Mouse (Mus musculus) naive thymus-derived CD4-positive, alpha-beta T cell, adult 2 months (primary cell): ENCODE results near the gene Prmt9.
A peak's percentile ranks its signal among the peaks of the same experiment; 100 is the strongest.

Experiments used
- DNase-seq: peaks from one replicate; pipeline ENCODE4 v3.0.0-alpha.2; 2011; ENCODE audit warnings: low read depth

Gene Prmt9

GRCm38 (mm10) chr8:77549121-77549706 is at the start of gene Prmt9:
Prmt9 (plus strand) TSS chr8:77549397.
- DNase-seq, result peak; percentile 95

DNA sequence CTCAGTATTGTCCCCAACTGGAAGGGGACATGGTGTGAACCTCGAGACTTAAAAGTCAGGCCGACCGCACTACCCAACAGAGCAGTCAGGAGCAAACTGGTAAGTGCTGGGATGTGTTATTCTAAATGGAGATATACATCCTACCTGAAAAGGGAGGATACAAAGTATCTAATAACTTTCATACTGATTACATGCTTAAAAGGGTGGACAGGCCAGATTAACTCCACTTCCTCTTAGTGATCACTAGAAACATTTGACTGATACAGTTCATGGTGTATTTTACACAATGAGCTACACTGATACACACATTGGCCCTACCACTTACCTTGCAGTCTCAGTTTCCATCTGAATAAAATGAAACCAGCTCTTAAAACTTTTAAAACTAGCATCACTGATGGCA is 48.9 kb upstream of the Prmt9 start:
- DNase-seq, result no peak

- no peak for DNase-seq
These were observed 48.1 kb upstream of the Prmt9 start for GRCm38 (mm10) chr8:77501131-77501530.

DNA sequence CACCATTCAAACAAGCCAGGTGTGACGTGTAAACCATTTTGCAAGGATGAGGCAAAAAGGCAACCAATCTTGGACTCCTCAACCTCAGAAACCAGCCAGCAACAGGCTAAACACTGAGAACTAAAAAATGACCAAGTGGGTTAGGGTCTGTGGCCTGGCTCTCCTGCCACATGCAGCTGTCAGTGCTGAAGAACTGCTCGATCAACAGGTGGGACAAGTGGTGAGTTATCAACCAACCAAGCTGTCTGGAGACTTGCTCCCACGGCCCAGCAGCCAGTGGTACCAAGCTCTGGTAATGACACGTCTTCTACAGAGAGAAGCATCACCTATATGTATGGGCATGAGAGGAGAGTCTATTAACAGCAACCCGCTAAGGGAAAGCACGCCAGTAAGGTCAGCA is 46.6 kb upstream of the Prmt9 start:
- no peak for DNase-seq

DNA sequence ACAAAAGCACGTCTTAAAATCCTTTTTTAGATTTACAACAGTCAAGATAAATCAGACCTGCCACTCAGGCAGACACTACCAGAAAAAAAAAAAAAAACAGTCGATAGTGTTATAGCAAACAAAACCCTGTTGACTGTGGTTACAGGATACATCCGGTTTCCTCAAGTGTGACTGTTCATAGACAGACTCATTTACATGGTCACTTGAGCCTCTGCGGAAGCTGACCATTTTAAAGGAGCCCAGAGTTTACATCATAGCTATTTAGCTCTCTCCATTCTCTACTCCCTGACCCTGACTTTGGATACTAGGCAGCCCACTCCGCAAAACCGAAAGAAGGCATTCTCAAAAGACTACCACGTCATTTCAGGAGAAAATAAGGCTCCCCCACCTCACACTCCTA is 42.7 kb upstream of the Prmt9 start:
- DNase-seq, result no peak

GRCm38 (mm10) chr8:77507510-77508035 is 41.6 kb upstream of the Prmt9 start:
- DNase-seq, result no peak

DNA sequence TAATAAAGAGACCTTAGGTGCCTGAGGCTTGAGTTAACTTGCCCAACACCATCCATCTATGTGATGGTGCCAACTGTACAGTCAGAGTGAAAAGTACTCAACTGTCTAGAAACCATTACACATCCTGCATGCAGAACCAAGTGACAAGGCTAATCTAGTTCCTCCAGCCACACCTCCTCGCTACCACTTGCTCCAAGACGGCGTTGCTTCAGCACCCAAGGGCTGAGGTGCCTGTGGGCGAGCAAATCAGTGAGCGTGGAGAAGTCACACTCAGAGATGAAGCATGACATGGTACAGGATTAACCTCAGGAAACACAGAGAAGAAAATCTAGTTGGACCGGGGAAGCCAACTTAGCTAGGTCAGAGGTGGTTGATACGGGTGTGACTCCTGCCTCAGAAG is 40.2 kb upstream of the Prmt9 start:
- DNase-seq, result no peak

GRCm38 (mm10) chr8:77510426-77510825 is 38.8 kb upstream of the Prmt9 start:
- DNase-seq, result no peak

DNA sequence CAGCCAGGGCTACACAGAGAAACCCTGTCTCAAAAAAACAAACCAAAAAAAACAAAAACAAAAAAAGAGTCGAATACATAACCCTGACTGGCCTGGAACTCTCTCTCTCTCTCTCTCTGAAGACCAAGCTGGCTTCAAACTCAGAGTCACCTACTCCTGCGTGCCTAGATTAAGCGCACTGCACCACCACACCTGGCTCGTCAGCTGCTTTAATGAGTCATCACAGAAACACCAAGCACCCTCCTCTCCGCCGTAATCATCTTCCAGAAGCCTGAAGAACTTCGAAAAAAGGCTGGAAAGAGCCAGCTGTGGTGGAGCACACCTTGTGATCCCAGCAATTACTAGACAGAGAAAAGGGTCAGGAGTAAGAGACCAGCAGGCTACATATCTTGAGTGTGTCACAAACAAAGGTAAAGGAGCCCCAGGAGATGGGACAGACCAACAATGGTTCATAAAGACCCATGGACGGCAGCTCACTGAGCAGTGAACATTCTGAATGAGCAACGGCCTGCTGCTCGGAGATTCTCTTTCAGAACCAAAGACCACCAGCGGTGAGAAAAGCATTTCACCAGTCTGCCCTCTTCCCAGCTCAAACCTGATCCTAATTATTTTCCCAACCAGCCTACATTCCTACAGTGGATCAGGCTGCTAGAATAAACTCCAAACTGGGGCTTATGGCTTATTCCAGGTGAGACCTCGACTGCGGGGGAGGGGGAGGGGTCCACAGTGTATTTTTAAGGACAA is 37.3 kb upstream of the Prmt9 start:
- no peak for DNase-seq

DNA sequence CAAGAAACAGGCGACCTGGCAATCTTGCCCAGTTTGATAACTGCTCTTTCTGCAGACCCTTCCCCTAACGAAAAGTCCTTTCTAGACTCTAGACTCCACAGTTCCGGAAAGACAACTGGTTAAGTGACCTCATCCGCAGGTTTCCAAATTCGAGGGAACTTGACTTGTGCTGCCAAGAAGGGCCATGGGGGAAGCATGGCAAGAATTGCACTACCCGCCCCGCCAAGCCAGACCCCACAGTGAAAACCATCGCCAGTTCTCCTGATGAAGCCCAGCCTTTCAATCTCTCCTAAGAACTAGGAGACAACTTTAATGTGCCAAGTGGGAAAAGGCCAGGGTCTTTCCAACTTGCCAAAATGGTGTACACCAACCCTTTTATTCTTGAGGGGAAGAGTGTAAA is 34.0 kb upstream of the Prmt9 start:
- DNase-seq, result no peak

DNA sequence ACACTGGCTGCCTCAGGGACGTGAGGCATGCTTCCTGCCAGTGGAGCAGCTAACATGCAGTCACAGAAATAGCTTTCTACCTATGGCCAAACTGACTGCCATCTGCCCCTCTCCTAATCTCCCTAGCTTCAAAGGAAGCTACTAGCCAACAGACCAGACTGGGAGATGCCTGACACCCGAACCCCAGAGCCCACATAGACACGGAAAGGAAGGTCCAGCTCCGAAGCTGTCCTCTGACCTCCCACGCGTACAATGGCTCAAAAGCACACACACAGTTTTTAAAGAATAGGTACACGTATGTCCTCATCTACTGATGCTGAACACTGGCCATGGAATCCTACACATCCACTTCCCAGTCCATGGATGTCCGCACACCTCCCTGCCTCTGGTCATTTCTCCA is 33.4 kb upstream of the Prmt9 start:
- DNase-seq, result no peak

DNA sequence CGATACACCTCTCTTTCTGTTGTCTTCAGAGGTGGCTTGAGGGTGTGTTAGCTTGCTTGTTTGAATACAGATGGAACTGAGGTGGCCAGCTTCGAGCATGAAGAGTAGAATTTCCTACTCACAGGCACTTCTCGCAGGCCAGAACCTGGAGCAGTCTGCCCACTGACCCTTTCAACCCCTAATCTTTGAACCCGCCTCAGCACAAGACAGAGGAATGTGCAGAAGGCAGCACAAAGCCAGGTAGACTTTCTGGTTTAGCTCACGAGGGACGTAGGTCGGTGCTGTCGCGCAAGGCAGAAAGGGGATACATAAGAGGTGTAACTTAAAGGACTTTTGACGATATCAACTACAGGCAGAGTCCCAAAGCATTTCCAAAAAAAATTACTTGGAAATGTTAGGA is 32.4 kb upstream of the Prmt9 start:
- DNase-seq, result peak; percentile 48

GRCm38 (mm10) chr8:77517301-77518200 is 31.6 kb upstream of the Prmt9 start, which contains the start of gene Arhgap10:
Arhgap10 (minus strand) TSS chr8:77517953.
- peak; percentile 88 for DNase-seq

- DNase-seq, result no peak
These were observed 30.7 kb upstream of the Prmt9 start for GRCm38 (mm10) chr8:77518201-77519115.

- no peak for DNase-seq
These were observed 28.6 kb upstream of the Prmt9 start for GRCm38 (mm10) chr8:77520601-77521000.

GRCm38 (mm10) chr8:77521028-77521785 is 28.0 kb upstream of the Prmt9 start:
- DNase-seq, result no peak

GRCm38 (mm10) chr8:77522984-77523383 is 26.2 kb upstream of the Prmt9 start:
- DNase-seq, result no peak

GRCm38 (mm10) chr8:77524018-77524615 is 25.1 kb upstream of the Prmt9 start:
- DNase-seq, result no peak

DNA sequence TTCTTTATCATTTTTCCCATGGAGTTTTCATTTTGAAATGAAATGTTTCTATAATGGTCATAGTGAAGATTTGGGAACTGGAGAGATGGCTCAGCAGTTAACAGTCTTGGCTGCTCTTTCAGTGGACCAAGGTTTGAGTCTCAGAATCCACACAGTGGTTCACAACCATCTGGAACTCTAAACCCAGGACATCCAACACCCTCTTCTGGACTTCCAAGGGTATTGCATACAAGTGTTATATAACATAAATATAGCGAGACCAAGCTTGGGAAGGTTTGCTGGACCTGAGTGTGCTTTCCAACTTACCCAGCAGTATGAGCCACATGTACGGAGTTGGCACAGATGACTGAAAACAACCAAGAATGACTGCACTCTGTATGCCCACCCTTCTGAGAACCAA is 24.3 kb upstream of the Prmt9 start:
- peak; percentile 16 for DNase-seq

DNA sequence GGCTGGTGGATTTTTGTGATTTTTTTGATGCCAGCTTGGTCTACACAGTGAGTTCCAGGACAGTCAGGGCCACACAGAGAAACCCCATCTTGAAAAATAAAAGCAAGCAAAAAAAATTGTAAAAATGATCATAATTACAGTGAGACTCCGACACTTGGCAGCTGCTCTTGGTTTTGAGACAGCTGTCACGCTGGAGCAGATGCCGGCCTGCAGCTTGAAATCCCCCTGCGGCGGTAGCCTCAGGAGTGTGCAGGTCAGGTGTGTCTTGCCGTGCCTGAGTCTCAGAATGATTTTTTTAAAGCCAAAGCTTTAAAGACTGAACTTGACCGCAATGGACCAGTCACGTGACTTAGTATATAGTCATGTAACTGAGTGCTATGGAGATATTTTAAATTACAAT is 23.1 kb upstream of the Prmt9 start:
- no peak for DNase-seq
